Mouse (Mus musculus) adrenal gland (tissue): ENCODE measurements at regions not wholly inside any gene's neighbourhood (a gene's known extent, or its start where the extent isn't known, plus 50 kb on each side); places are given as distances from the start of the nearest gene placed in this dataset.

Experiments used
- intact Hi-C: fragments of 180-260 bp; cut with DNase I; formaldehyde crosslinking; loops from one replicate; pipeline ENCODE4 v1.15.1; 2025

GRCm38 (mm10) chr16:74984207-74984606, 572.6 kb upstream of the Robo2 start:
- intact Hi-C loops = no loop called here

GRCm38 (mm10) chr16:74966099-74966498, 554.5 kb upstream of the Robo2 start:
- intact Hi-C loops = no loop called here

- intact Hi-C loops = no loop called here
Observed at GRCm38 (mm10) chr16:74929739-74930138, 518.1 kb upstream of the Robo2 start.

GRCm38 (mm10) chr16:74900835-74901234, 489.2 kb upstream of the Robo2 start:
- intact Hi-C loops = no loop called here

GRCm38 (mm10) chr16:74887724-74888123, 476.1 kb upstream of the Robo2 start:
- intact Hi-C loops = no loop called here

- intact Hi-C loops = no loop called here
Observed at GRCm38 (mm10) chr16:74878603-74879002, 467.0 kb upstream of the Robo2 start.

- intact Hi-C loops = no loop called here
Observed at GRCm38 (mm10) chr16:74873756-74874155, 462.1 kb upstream of the Robo2 start.

- intact Hi-C loops = loop anchor here (5.0 to 10.0 kb wide), 3 partner anchors 207 to 477 kb away; no protein-coding TSS in a partner anchor
Observed at GRCm38 (mm10) chr16:74857752-74858151, 446.1 kb upstream of the Robo2 start.

GRCm38 (mm10) chr16:74840006-74840405, 428.4 kb upstream of the Robo2 start:
- intact Hi-C loops = no loop called here

- intact Hi-C loops = no loop called here
Observed at GRCm38 (mm10) chr16:74814386-74814785, 402.8 kb upstream of the Robo2 start.

- intact Hi-C loops = loop anchor here (10.0 kb wide), 1 partner anchor 584 kb away; no protein-coding TSS in a partner anchor
Observed at GRCm38 (mm10) chr16:74809154-74809825, 397.7 kb upstream of the Robo2 start.

GRCm38 (mm10) chr16:74806775-74807174, 395.1 kb upstream of the Robo2 start:
- intact Hi-C loops = loop anchor here (10.0 kb wide), 1 partner anchor 582 kb away; no protein-coding TSS in a partner anchor

GRCm38 (mm10) chr16:74801296-74801695, 389.7 kb upstream of the Robo2 start:
- intact Hi-C loops = loop anchor here (10.0 kb wide), 1 partner anchor 576 kb away; no protein-coding TSS in a partner anchor

GRCm38 (mm10) chr16:74796303-74796653, 384.7 kb upstream of the Robo2 start:
- intact Hi-C loops = no loop called here

- intact Hi-C loops = no loop called here
Observed at GRCm38 (mm10) chr16:74795360-74796302, 384.0 kb upstream of the Robo2 start.

- intact Hi-C loops = no loop called here
Observed at GRCm38 (mm10) chr16:74785365-74786119, 373.9 kb upstream of the Robo2 start.

GRCm38 (mm10) chr16:74780388-74780787, 368.8 kb upstream of the Robo2 start:
- intact Hi-C loops = no loop called here

GRCm38 (mm10) chr16:74768264-74768663, 356.6 kb upstream of the Robo2 start:
- intact Hi-C loops = no loop called here

- intact Hi-C loops = no loop called here
Observed at GRCm38 (mm10) chr16:74756720-74757345, 345.2 kb upstream of the Robo2 start.

GRCm38 (mm10) chr16:74750900-74751299, 339.3 kb upstream of the Robo2 start:
- intact Hi-C loops = no loop called here

- intact Hi-C loops = no loop called here
Observed at GRCm38 (mm10) chr16:74749006-74749405, 337.4 kb upstream of the Robo2 start.
